Mouse (Mus musculus) neural tube, embryonic 11.5 days (tissue): ENCODE measurements around the gene Kcnk12. TPM values are rescaled to one million over a fixed set of nuclear protein-coding genes. Genes with fewer than 3 reads are reported as not detected.
A peak's percentile ranks its signal among the peaks of the same experiment; 100 is the strongest.

Source experiments
- ATAC-seq: fragments of 200-750 bp; cut with Nextera tagmentation; 2 replicates; pipeline ENCODE4 v1.8.0; 2017; ENCODE audit warnings: moderate number of reproducible peaks, mild to moderate bottlenecking, moderate TSS enrichment, moderate library complexity; ENCODE audit not compliant: insufficient read depth, low FRiP score, low TSS enrichment
- DNase-seq: peaks from one replicate; pipeline ENCODE4 v3.0.0-alpha.2; 2015; ENCODE audit warnings: low spot score
- H3K27ac ChIP-seq: fragments of 300-500 bp; sonication (generic); 2 replicates; pipeline ENCODE4 v1.5.1; 2014; ENCODE audit warnings: low read depth, mild to moderate bottlenecking, low read length
- H3K27me3 ChIP-seq: fragments of 300-500 bp; sonication (generic); 2 replicates; pipeline ENCODE4 v1.6.1; 2014; ENCODE audit warnings: mild to moderate bottlenecking, low read length, mixed read lengths; ENCODE audit not compliant: control insufficient read depth, insufficient read depth
- H3K36me3 ChIP-seq: fragments of 300-500 bp; sonication (generic); 2 replicates; pipeline ENCODE4 v1.6.1; 2014; ENCODE audit warnings: mild to moderate bottlenecking, low read length, moderate library complexity, mixed read lengths; ENCODE audit not compliant: control insufficient read depth, insufficient read depth
- H3K4me1 ChIP-seq: fragments of 300-500 bp; sonication (generic); 2 replicates; pipeline ENCODE4 v1.6.1; 2014; ENCODE audit warnings: low read length, mixed read lengths; ENCODE audit not compliant: control insufficient read depth, insufficient read depth
- H3K4me2 ChIP-seq: fragments of 300-500 bp; sonication (generic); 2 replicates; pipeline ENCODE4 v1.6.1; 2014; ENCODE audit warnings: low read depth, mild to moderate bottlenecking, moderate library complexity
- H3K4me3 ChIP-seq: fragments of 300-500 bp; sonication (generic); 2 replicates; pipeline ENCODE4 v1.5.1; 2014; ENCODE audit warnings: low read depth, low read length
- H3K9ac ChIP-seq: fragments of 300-500 bp; sonication (generic); 2 replicates; pipeline ENCODE4 v1.6.1; 2014; ENCODE audit warnings: mild to moderate bottlenecking, low read length
- H3K9me3 ChIP-seq: fragments of 300-500 bp; sonication (generic); 2 replicates; pipeline ENCODE4 v1.6.1; 2016; ENCODE audit warnings: low read length; ENCODE audit not compliant: control insufficient read depth
- WGBS: fragments of 180-500 bp; shearing (Covaris S2); extraction: QIAGEN DNeasy Blood & Tissue Kit; methylation state at CpG from one replicate; pipeline ENCODE4 v1.1.7; 2014; 5-methylcytosine and 5-hydroxymethylcytosine counted together
- polyA plus RNA-seq: library from polyadenylated mRNA; unstranded; fragments of >200 nt; fragmentation: Nextera tagmentation; extraction: Ambion mirVana; gene quantifications from 2 replicates; pipeline ENCODE4 v1.2.1, GENCODE M21; 2014

The Kcnk12 gene
- polyA plus RNA-seq, 1 experiment from 2014 or later = 0.31 TPM

DNA sequence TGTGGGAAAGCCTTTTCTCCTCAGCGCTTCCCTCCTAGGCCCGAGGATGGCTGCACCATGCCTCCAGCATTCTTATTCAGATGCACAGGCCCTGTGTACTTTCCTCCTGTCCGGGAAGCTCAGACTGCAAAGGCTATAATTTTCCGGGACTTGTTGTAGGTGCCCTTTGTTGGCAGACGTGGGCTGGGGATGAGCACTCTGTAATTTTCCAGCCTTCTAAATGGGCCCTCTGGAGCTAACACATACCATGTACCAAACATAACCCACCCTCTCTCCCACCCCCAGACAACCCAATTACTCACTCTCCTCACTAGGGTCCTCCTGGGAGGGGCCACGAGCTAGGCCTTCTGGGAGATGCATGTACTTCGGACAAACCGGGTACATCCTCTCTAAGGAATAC is 22.8 kb downstream of the Kcnk12 start:
- H3K9ac ChIP-seq = no peak overlapping the region
- no peak for DNase-seq
- H3K27ac ChIP-seq = no peak overlapping the region
- H3K4me2 ChIP-seq = no peak overlapping the region
- H3K4me1 ChIP-seq = no peaks in the 10 kb centered on the region
- H3K27me3 ChIP-seq = no peaks in the 10 kb centered on the region
- H3K4me3 ChIP-seq = no peak overlapping the region
- no peaks in the 10 kb centered on the region for H3K9me3 ChIP-seq
- no peaks in the 10 kb centered on the region for H3K36me3 ChIP-seq
- no peak for ATAC-seq
- 90% methylated on average over 8 of the region's 8 CpGs for WGBS

DNA sequence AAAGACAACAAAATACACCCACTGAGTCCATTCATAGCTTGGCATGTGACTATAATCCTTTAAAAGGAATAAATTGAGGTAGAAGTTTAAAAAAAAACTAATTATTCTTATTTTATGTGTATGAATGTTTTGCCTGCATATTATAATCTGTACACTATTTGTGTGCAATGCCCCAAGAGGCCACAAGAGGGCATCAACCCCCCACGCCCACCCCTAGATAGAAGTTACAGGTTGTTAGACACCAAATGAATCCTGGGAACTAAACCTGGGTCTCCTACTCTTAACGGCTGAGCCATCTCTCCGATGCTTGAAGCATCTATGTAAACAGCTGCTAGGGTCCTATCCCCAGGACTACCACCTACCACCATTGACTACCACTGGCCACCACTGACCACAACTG is 24.6 kb downstream of the Kcnk12 start:
- H3K4me1 ChIP-seq = no peaks in the 10 kb centered on the region
- H3K9me3 ChIP-seq = no peaks in the 10 kb centered on the region
- no peak overlapping the region for H3K9ac ChIP-seq
- no peak overlapping the region for H3K4me3 ChIP-seq
- 79% methylated on average over 3 of the region's 3 CpGs for WGBS
- DNase-seq = peak; percentile 26
- no peaks in the 10 kb centered on the region for H3K27me3 ChIP-seq
- no peak overlapping the region for H3K4me2 ChIP-seq
- H3K27ac ChIP-seq = no peak overlapping the region
- no peaks in the 10 kb centered on the region for H3K36me3 ChIP-seq
- no peak for ATAC-seq

DNA sequence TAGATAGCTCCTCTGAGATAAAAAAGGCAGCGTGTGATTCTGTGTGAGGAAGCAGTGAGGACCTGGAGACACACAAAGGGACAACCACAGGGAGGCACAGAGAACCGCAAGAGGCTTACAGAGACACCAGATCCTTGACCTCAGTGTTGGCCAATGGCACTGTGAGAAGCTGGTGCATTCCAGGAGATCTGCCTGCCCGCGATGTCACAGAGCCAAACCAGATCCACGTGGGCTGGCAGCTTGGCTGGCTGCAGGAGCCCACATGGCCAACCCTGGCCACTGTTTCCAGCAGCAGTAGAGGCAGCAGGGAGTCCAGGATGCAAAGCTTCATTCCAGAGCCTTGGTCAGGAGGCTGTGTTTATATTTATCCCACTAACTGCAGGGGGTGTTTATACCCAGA is 27.0 kb downstream of the Kcnk12 start:
- ATAC-seq (no peak), DNase-seq (no peak)
- H3K4me2 ChIP-seq = no peak overlapping the region
- WGBS = 54% methylated on average over 5 of the region's 5 CpGs
- no peaks in the 10 kb centered on the region for H3K27me3 ChIP-seq
- H3K36me3 ChIP-seq = no peaks in the 10 kb centered on the region
- H3K4me1 ChIP-seq = no peaks in the 10 kb centered on the region
- no peak overlapping the region for H3K4me3 ChIP-seq
- no peaks in the 10 kb centered on the region for H3K9me3 ChIP-seq
- H3K9ac ChIP-seq = no peak overlapping the region
- no peak overlapping the region for H3K27ac ChIP-seq

DNA sequence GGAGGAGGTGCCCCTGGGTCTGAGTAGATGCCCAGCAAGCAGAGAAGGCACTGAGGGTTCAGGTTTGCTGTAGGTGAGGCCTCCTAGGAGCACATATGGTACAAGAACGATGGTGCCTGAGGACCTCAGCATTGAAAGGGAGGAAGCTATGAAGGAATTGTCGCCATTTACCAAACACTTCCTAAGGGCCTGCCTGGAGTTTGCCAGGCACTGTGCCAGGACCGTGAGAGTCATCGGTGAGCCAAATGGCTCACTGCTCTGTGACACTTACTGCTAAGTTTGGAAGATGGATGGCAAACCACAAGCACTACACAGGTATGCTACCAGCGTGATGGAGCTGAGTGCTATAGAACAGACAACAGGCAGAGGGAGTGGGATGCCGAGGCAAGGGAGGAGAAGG is 30.9 kb downstream of the Kcnk12 start:
- Histone ChIP-seq H3K27me3 (no peaks in the 10 kb centered on the region), H3K27ac (no peak overlapping the region), H3K9ac (no peak overlapping the region), H3K4me1 (no peaks in the 10 kb centered on the region), H3K36me3 (no peaks in the 10 kb centered on the region), H3K4me3 (no peak overlapping the region), H3K4me2 (no peak overlapping the region), H3K9me3 (no peaks in the 10 kb centered on the region)
- 86% methylated on average over 6 of the region's 6 CpGs for WGBS
- no peak for ATAC-seq
- DNase-seq = no peak

DNA sequence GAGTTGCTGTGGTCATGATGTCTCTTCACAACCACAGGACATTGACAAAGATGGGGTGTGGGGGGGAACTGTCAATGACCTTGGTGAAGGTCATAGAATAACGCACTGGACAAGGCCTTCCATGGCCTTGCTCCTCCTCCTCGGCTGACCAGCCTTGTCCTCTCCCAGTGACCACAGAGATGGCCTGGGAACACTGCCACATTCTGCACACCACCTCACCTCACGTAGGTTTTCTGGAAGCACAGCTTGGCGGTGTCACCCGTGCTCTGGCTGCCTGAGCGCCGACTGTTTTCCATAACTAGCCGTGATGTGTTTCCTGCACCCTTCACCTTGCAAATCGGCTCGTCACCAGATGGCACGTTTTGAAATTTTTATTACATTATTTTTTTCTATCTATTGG is 32.8 kb downstream of the Kcnk12 start:
- no peak for DNase-seq
- no peak overlapping the region for H3K4me3 ChIP-seq
- H3K27ac ChIP-seq = no peak overlapping the region
- no peak overlapping the region for H3K4me2 ChIP-seq
- 96% methylated on average over 11 of the region's 11 CpGs for WGBS
- no peaks in the 10 kb centered on the region for H3K27me3 ChIP-seq
- ATAC-seq = no peak
- H3K4me1 ChIP-seq = no peaks in the 10 kb centered on the region
- no peak overlapping the region for H3K9ac ChIP-seq
- no peaks in the 10 kb centered on the region for H3K9me3 ChIP-seq
- H3K36me3 ChIP-seq = no peaks in the 10 kb centered on the region

DNA sequence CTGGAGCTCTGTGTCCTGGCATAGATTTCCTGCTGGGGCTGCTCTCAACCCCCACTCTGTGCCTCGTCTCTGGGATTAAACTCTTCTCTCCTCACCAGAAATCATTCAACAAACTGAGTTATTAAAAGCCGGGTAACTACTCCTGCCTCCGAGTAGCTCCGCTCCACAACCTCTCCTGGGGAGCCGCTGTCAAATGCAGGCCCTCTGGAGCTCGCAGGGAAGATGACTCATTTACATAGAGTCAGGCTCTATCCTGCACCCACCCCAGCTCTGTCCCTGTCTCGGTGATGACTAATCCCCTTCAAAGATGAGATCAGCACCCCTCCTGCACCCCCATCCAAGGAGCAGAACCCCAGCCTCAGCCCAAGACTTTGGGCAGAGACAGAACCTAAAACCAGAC is 34.6 kb downstream of the Kcnk12 start:
- no peak overlapping the region for H3K9ac ChIP-seq
- H3K27ac ChIP-seq = no peak overlapping the region
- H3K36me3 ChIP-seq = no peaks in the 10 kb centered on the region
- no peaks in the 10 kb centered on the region for H3K4me1 ChIP-seq
- ATAC-seq = no peak
- H3K4me3 ChIP-seq = no peak overlapping the region
- no peaks in the 10 kb centered on the region for H3K9me3 ChIP-seq
- no peak overlapping the region for H3K4me2 ChIP-seq
- DNase-seq = no peak
- no peaks in the 10 kb centered on the region for H3K27me3 ChIP-seq
- 59% methylated on average over 7 of the region's 7 CpGs for WGBS

DNA sequence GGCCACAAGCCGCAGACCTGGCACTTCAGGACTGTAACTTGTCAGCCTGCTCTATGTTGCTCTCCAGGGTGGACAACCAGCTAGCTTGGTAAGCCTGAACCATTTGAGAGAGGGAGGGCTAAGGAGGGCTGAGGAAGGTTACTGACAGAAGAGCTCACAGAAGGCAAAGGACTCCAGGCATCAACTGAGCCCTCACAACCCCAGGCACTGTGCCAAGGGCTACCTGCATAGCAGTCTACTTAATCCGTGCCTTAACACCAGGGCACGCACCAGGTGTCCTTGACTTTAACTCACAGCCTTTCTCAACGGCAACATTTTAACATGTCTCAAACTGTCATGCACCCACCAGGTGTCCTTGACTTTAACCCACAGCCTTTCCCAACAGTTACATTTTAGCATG is 37.5 kb downstream of the Kcnk12 start:
- Histone ChIP-seq H3K4me3 (no peak overlapping the region), H3K27ac (no peak overlapping the region), H3K36me3 (no peaks in the 10 kb centered on the region), H3K9me3 (no peaks in the 10 kb centered on the region), H3K9ac (no peak overlapping the region), H3K4me1 (no peaks in the 10 kb centered on the region), H3K27me3 (no peaks in the 10 kb centered on the region), H3K4me2 (no peak overlapping the region)
- DNase-seq = no peak
- WGBS = 85% methylated on average over 4 of the region's 4 CpGs
- no peak for ATAC-seq

DNA sequence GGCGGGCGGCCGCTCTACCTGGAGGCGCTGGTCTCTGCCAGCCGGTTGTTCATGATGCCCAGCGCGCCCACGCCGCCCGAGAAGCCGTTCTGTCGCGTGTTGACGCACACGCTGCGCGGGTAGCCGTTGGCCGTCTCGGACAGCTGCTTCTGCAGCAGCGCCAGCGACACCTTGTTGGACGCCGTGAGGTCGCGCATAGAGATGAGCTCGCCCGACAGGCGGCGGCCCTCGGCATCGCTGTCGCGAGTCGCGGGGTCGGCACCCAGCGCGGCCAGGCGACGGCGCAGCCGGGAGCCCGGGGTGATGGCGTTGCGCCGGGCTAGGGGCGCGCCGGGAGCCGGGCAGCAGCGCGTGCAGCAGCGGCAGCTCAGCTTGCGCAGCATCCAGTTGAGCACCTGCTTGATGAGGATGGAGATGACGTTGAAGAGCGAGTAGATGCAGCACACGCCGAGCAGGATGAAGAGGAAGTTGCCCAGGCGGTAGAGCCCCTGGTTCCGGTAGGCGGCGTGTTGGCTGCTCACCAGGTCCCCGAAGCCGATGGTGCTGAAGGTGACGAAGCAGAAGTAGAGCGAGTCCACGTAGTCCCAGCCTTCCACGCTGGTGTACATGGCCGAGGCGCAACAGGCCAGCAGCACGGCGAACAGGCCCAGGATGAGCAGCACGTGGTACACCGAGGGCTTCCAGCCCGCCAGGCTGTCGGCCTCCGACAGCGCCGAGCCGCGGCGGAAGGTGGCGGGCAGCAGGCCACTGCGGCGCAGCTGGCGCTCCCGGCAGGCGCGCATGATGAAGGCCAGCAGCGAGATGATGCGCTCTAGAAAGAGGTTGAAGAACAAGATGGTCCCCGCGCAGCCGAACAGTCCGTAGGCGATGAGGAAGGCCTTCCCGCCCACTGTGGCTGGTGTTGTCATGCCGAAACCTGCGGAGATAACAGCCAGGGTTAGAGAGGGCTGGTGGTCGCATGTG is 51.6 kb downstream of the Kcnk12 start:
- peak overlapping the region; percentile 55 for H3K9ac ChIP-seq
- DNase-seq = peak; percentile 65
- H3K36me3 ChIP-seq = no peaks in the 10 kb centered on the region
- H3K9me3 ChIP-seq = no peaks in the 10 kb centered on the region; the same call in 1 of the 2 replicates
- H3K4me1 ChIP-seq = no peaks in the 10 kb centered on the region
- ATAC-seq = peak; percentile 83
- H3K4me2 ChIP-seq = peak overlapping the region; percentile 81
- H3K27me3 ChIP-seq = peaks cover 29% of the 10 kb centered on the region
- H3K27ac ChIP-seq = no peak overlapping the region
- 3% methylated on average over 101 of the region's 101 CpGs for WGBS
- H3K4me3 ChIP-seq = peak overlapping the region; percentile 46
